Mouse (Mus musculus) hindbrain, embryonic 12.5 days (tissue): ENCODE results near the gene Epha4. TPM values are rescaled to one million over a fixed set of nuclear protein-coding genes. Genes with fewer than 3 reads are reported as not detected.

ENCODE experiments used
- ATAC-seq: fragments of 200-750 bp; cut with Nextera tagmentation; 2 replicates; pipeline ENCODE4 v1.8.0; 2017; ENCODE audit warnings: moderate TSS enrichment; ENCODE audit not compliant: low FRiP score
- H3K27ac ChIP-seq: fragments of 300-500 bp; sonication (generic); 2 replicates; pipeline ENCODE4 v1.5.1; 2016; ENCODE audit warnings: mild to moderate bottlenecking
- H3K27me3 ChIP-seq: fragments of 300-500 bp; sonication (generic); 2 replicates; pipeline ENCODE4 v1.6.1; 2016; ENCODE audit warnings: mild to moderate bottlenecking
- H3K36me3 ChIP-seq: fragments of 300-500 bp; sonication (generic); 2 replicates; pipeline ENCODE4 v1.6.1; 2016; ENCODE audit warnings: mild to moderate bottlenecking
- H3K4me1 ChIP-seq: fragments of 300-500 bp; sonication (generic); 2 replicates; pipeline ENCODE4 v1.6.1; 2016
- H3K4me2 ChIP-seq: fragments of 300-500 bp; sonication (generic); replicated peaks from 2 replicates; pipeline ENCODE4 v1.6.1; 2016; ENCODE audit warnings: mild to moderate bottlenecking
- H3K4me3 ChIP-seq: fragments of 300-500 bp; sonication (generic); 2 replicates; pipeline ENCODE4 v1.5.1; 2016; ENCODE audit warnings: mild to moderate bottlenecking
- H3K9ac ChIP-seq: fragments of 300-500 bp; sonication (generic); 2 replicates; pipeline ENCODE4 v1.6.1; 2016; ENCODE audit warnings: mild to moderate bottlenecking, moderate library complexity
- H3K9me3 ChIP-seq: fragments of 300-500 bp; sonication (generic); replicated peaks from 2 replicates; pipeline ENCODE4 v1.6.1; 2016; ENCODE audit warnings: mild to moderate bottlenecking
- WGBS: fragments of 180-500 bp; shearing (Covaris S2); methylation state at CpG from one replicate; pipeline ENCODE4 v1.1.7; 2016; 5-methylcytosine and 5-hydroxymethylcytosine counted together
- polyA plus RNA-seq: library from polyadenylated mRNA; unstranded; fragments of >200 nt; fragmentation: Nextera tagmentation; extraction: Ambion mirVana; gene quantifications from 2 replicates; pipeline ENCODE4 v1.2.1, GENCODE M21; 2016

Epha4 gene
- polyA plus RNA-seq, 1 experiment from 2014 or later = 34.5 TPM

- ATAC-seq = no peak
- WGBS = 59% methylated on average over 5 of the region's 5 CpGs
These were observed 43.9 kb downstream of the Epha4 start for GRCm38 (mm10) chr1:77471037-77471436.

GRCm38 (mm10) chr1:77468717-77469314 lies 46.1 kb downstream of the Epha4 start:
- peaks cover 21% of the 10 kb centered on the region for H3K4me1 ChIP-seq
- H3K27me3 ChIP-seq = no peaks in the 10 kb centered on the region
- ATAC-seq = no peak
- 76% methylated on average over 5 of the region's 5 CpGs for WGBS
- no peak overlapping the region for H3K4me3 ChIP-seq
- H3K4me2 ChIP-seq = no peak overlapping the region
- no peak overlapping the region for H3K27ac ChIP-seq
- H3K9me3 ChIP-seq = no peaks in the 10 kb centered on the region
- H3K9ac ChIP-seq = no peak overlapping the region
- no peaks in the 10 kb centered on the region for H3K36me3 ChIP-seq

More at GRCm38 (mm10) chr1:77471037-77471436, 43.9 kb downstream of the Epha4 start:
- Histone ChIP-seq H3K9me3 (no peaks in the 10 kb centered on the region), H3K27me3 (no peaks in the 10 kb centered on the region), H3K4me1 (peaks cover 23% of the 10 kb centered on the region), H3K4me2 (no peak overlapping the region), H3K9ac (no peak overlapping the region), H3K36me3 (no peaks in the 10 kb centered on the region), H3K4me3 (no peak overlapping the region), H3K27ac (no peak overlapping the region)

GRCm38 (mm10) chr1:77465524-77465923 lies 49.4 kb downstream of the Epha4 start:
- ATAC-seq = no peak
- Histone ChIP-seq H3K27me3 (no peaks in the 10 kb centered on the region), H3K9ac (no peak overlapping the region), H3K4me1 (peaks cover 18% of the 10 kb centered on the region), H3K36me3 (no peaks in the 10 kb centered on the region), H3K27ac (no peak overlapping the region), H3K9me3 (no peaks in the 10 kb centered on the region), H3K4me3 (no peak overlapping the region), H3K4me2 (no peak overlapping the region)
- 89% methylated on average over 4 of the region's 4 CpGs for WGBS

GRCm38 (mm10) chr1:77464108-77464507 lies 50.8 kb downstream of the Epha4 start:
- H3K27ac ChIP-seq = no peak overlapping the region
- 68% methylated on average over 1 of the region's 1 CpGs for WGBS
- no peak overlapping the region for H3K4me3 ChIP-seq
- no peak overlapping the region for H3K4me2 ChIP-seq
- H3K9ac ChIP-seq = no peak overlapping the region
- no peak for ATAC-seq
- H3K9me3 ChIP-seq = no peaks in the 10 kb centered on the region
- H3K4me1 ChIP-seq = peaks cover 18% of the 10 kb centered on the region
- no peaks in the 10 kb centered on the region for H3K36me3 ChIP-seq
- no peaks in the 10 kb centered on the region for H3K27me3 ChIP-seq

- Histone ChIP-seq H3K4me1 (peaks cover 24% of the 10 kb centered on the region), H3K9me3 (no peaks in the 10 kb centered on the region), H3K27ac (no peak overlapping the region; the same call in 1 of the 2 replicates), H3K4me2 (no peak overlapping the region), H3K9ac (no peak overlapping the region), H3K27me3 (no peaks in the 10 kb centered on the region), H3K4me3 (no peak overlapping the region), H3K36me3 (no peaks in the 10 kb centered on the region)
- no peak for ATAC-seq
- WGBS = 19% methylated on average over 3 of the region's 3 CpGs
These were observed 52.8 kb downstream of the Epha4 start for GRCm38 (mm10) chr1:77461877-77462615.

- ATAC-seq = no peak
- WGBS = 75% methylated on average over 11 of the region's 11 CpGs
- Histone ChIP-seq H3K4me3 (no peak overlapping the region), H3K36me3 (no peaks in the 10 kb centered on the region), H3K4me2 (no peak overlapping the region), H3K9ac (no peak overlapping the region), H3K27ac (no peak overlapping the region), H3K4me1 (peaks cover 26% of the 10 kb centered on the region), H3K9me3 (no peaks in the 10 kb centered on the region), H3K27me3 (no peaks in the 10 kb centered on the region)
These were observed 53.9 kb downstream of the Epha4 start for GRCm38 (mm10) chr1:77460831-77461629.

- Histone ChIP-seq H3K36me3 (no peaks in the 10 kb centered on the region), H3K4me3 (no peak overlapping the region), H3K4me1 (peaks cover 24% of the 10 kb centered on the region), H3K9ac (no peak overlapping the region), H3K9me3 (no peaks in the 10 kb centered on the region), H3K27me3 (no peaks in the 10 kb centered on the region), H3K27ac (no peak overlapping the region), H3K4me2 (no peak overlapping the region)
- ATAC-seq = no peak
- 77% methylated on average over 7 of the region's 7 CpGs for WGBS
These were observed 56.0 kb downstream of the Epha4 start for GRCm38 (mm10) chr1:77458751-77459385.

GRCm38 (mm10) chr1:77457446-77457800 lies 57.5 kb downstream of the Epha4 start:
- Histone ChIP-seq H3K9me3 (no peaks in the 10 kb centered on the region), H3K36me3 (no peaks in the 10 kb centered on the region), H3K27ac (no peak overlapping the region), H3K4me3 (no peak overlapping the region), H3K4me1 (peaks cover 24% of the 10 kb centered on the region), H3K4me2 (no peak overlapping the region), H3K27me3 (no peaks in the 10 kb centered on the region), H3K9ac (no peak overlapping the region)
- ATAC-seq = no peak
- WGBS = 38% methylated on average over 6 of the region's 6 CpGs

GRCm38 (mm10) chr1:77456695-77457445 lies 58.0 kb downstream of the Epha4 start:
- Histone ChIP-seq H3K4me1 (peaks cover 19% of the 10 kb centered on the region), H3K4me2 (no peak overlapping the region), H3K27ac (no peak overlapping the region), H3K4me3 (no peak overlapping the region), H3K27me3 (no peaks in the 10 kb centered on the region), H3K9ac (no peak overlapping the region), H3K36me3 (no peaks in the 10 kb centered on the region), H3K9me3 (no peaks in the 10 kb centered on the region)
- 40% methylated on average over 7 of the region's 7 CpGs for WGBS
- ATAC-seq = no peak

- H3K4me2 ChIP-seq = no peak overlapping the region
- H3K27ac ChIP-seq = no peak overlapping the region
- H3K27me3 ChIP-seq = no peaks in the 10 kb centered on the region
- ATAC-seq = no peak
- H3K9me3 ChIP-seq = no peaks in the 10 kb centered on the region
- WGBS = 94% methylated on average over 1 of the region's 1 CpGs
- H3K4me1 ChIP-seq = peaks cover 15% of the 10 kb centered on the region
- H3K36me3 ChIP-seq = no peaks in the 10 kb centered on the region
- H3K9ac ChIP-seq = no peak overlapping the region
- H3K4me3 ChIP-seq = no peak overlapping the region
These were observed 61.1 kb downstream of the Epha4 start for GRCm38 (mm10) chr1:77453811-77454210.

GRCm38 (mm10) chr1:77452721-77453120 lies 62.2 kb downstream of the Epha4 start:
- no peaks in the 10 kb centered on the region for H3K27me3 ChIP-seq
- no peak overlapping the region for H3K9ac ChIP-seq
- no peak overlapping the region for H3K4me2 ChIP-seq
- ATAC-seq = no peak
- WGBS = 93% methylated on average over 3 of the region's 3 CpGs
- no peak overlapping the region for H3K27ac ChIP-seq
- no peaks in the 10 kb centered on the region for H3K9me3 ChIP-seq
- H3K4me3 ChIP-seq = no peak overlapping the region
- no peaks in the 10 kb centered on the region for H3K36me3 ChIP-seq
- peaks cover 9% of the 10 kb centered on the region; the same call in 1 of the 2 replicates for H3K4me1 ChIP-seq
